Mouse (Mus musculus) c-Kit-negative CD71-positive TER-119-positive erythroid progenitor cells, embryonic 14.5 days (primary cell): ENCODE data around the gene Ifngr1.

Source experiments
- DNase-seq: peaks from one replicate; pipeline ENCODE4 v3.0.0-alpha.2; 2013; ENCODE audit warnings: low read depth, low spot score

The Ifngr1 gene

DNA sequence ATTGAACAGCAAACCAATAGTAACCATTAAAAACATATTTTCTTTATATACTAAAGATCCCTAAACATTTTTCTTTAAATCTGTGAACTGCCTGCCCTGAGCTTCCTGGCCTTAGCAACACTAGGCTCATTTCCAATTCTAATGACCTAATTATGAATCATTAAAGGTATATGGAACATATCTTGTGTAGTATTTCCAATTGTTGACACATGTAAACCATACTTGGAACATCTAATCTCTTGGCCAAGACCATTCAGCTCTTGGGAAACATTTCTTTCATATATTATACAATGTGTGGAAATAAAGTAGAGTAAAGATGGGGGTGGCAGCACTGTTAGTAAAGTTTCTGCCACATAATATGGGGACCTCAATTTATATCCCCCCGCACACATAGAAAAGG is 47.9 kb downstream of the Ifngr1 start:
- DNase-seq = no peak

- DNase-seq = no peak
Observed at GRCm38 (mm10) chr10:19645119-19645518, 53.4 kb downstream of the Ifngr1 start.

DNA sequence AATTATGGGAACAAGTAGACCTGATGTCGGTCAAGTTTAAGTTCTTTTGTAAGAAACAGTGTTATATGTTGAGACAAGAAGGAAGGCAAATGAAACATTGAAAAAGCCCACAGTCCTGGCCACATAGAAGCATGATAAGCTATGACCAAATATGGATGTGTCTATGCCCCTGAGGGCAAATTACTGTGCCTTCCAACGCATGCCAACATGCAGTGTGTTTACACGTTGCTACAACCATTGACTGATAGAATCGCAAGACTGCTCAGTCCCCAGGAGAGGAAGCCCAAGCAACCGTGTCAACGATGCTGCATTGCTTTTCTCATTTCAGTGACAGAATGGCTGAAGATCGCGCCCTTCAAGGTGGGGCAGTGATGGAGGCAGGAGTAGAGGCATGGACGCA is 65.7 kb downstream of the Ifngr1 start:
- DNase-seq = no peak
